Mouse (Mus musculus) midbrain, embryonic 11.5 days (tissue): ENCODE results near the gene Gm3573. TPM values are rescaled to one million over a fixed set of nuclear protein-coding genes. Genes with fewer than 3 reads are reported as not detected.
"Not testable (repeated sequence)": the region's sequence is repeated elsewhere in the genome, so short reads cannot be mapped to it uniquely, and the experiment has no call there.

Experiments
- ATAC-seq: fragments of 200-750 bp; cut with Nextera tagmentation; 2 replicates; pipeline ENCODE4 v1.8.0; 2017; ENCODE audit warnings: moderate TSS enrichment, moderate library complexity; ENCODE audit not compliant: low FRiP score
- DNase-seq: peaks from one replicate; pipeline ENCODE4 v3.0.0; 2015; ENCODE audit warnings: low spot score; ENCODE audit errors: missing footprints
- H3K27ac ChIP-seq: fragments of 300-500 bp; sonication (generic); 2 replicates; pipeline ENCODE4 v1.5.1; 2014; ENCODE audit warnings: low read depth, low read length
- H3K27me3 ChIP-seq: fragments of 300-500 bp; sonication (generic); 2 replicates; pipeline ENCODE4 v1.6.1; 2014; ENCODE audit warnings: mild to moderate bottlenecking, low read length, moderate library complexity, mixed read lengths; ENCODE audit not compliant: control insufficient read depth, insufficient read depth
- H3K36me3 ChIP-seq: fragments of 300-500 bp; sonication (generic); 2 replicates; pipeline ENCODE4 v1.6.1; 2014; ENCODE audit warnings: mild to moderate bottlenecking, low read length, moderate library complexity, mixed read lengths; ENCODE audit not compliant: control insufficient read depth, insufficient read depth
- H3K4me1 ChIP-seq: fragments of 300-500 bp; sonication (generic); 2 replicates; pipeline ENCODE4 v1.6.1; 2014; ENCODE audit warnings: low read length; ENCODE audit not compliant: control insufficient read depth, insufficient read depth
- H3K4me2 ChIP-seq: fragments of 300-500 bp; sonication (generic); 2 replicates; pipeline ENCODE4 v1.6.1; 2014; ENCODE audit warnings: mild to moderate bottlenecking, moderate library complexity
- H3K4me3 ChIP-seq: fragments of 300-500 bp; sonication (generic); 2 replicates; pipeline ENCODE4 v1.5.1; 2014; ENCODE audit warnings: low read depth, low read length
- H3K9ac ChIP-seq: fragments of 300-500 bp; sonication (generic); 2 replicates; pipeline ENCODE4 v1.6.1; 2014; ENCODE audit warnings: low read length
- H3K9me3 ChIP-seq: fragments of 300-500 bp; sonication (generic); 2 replicates; pipeline ENCODE4 v1.6.1; 2016; ENCODE audit warnings: low read length; ENCODE audit not compliant: control insufficient read depth
- WGBS: fragments of 180-500 bp; shearing (Covaris S2); extraction: QIAGEN DNeasy Blood & Tissue Kit; methylation state at CpG from one replicate; pipeline ENCODE4 v1.1.7; 2014; 5-methylcytosine and 5-hydroxymethylcytosine counted together
- polyA plus RNA-seq: library from polyadenylated mRNA; unstranded; fragments of >200 nt; fragmentation: Nextera tagmentation; extraction: Ambion mirVana; gene quantifications from 2 replicates; pipeline ENCODE4 v1.2.1, GENCODE M21; 2014

Gene Gm3573
- not detected in 2 replicates for polyA plus RNA-seq

GRCm38 (mm10) chr14:42190691-42191090 lies at the start of gene Gm3573:
TSS of gene Gm3573 (minus strand) at chr14:42190791.
- not testable (repeated sequence) for H3K27ac ChIP-seq, H3K9me3 ChIP-seq, H3K27me3 ChIP-seq, H3K36me3 ChIP-seq, H3K9ac ChIP-seq, H3K4me1 ChIP-seq, H3K4me3 ChIP-seq, ATAC-seq, H3K4me2 ChIP-seq
- DNase-seq = peak; percentile 4
- WGBS = no CpG with 5 or more reads among the region's 1 CpGs

- ATAC-seq, H3K4me1 ChIP-seq, H3K9me3 ChIP-seq, H3K36me3 ChIP-seq, H3K27me3 ChIP-seq, H3K4me3 ChIP-seq, H3K4me2 ChIP-seq, DNase-seq, H3K9ac ChIP-seq, H3K27ac ChIP-seq: not testable (repeated sequence)
- WGBS = 81% methylated on average over 8 of the region's 10 CpGs
These were observed 26.4 kb upstream of the Gm3573 start for GRCm38 (mm10) chr14:42216766-42217537.

GRCm38 (mm10) chr14:42183936-42184335 lies 6.7 kb downstream of the Gm3573 start:
- not testable (repeated sequence) for ATAC-seq, H3K9me3 ChIP-seq, H3K4me2 ChIP-seq, H3K27me3 ChIP-seq, H3K9ac ChIP-seq, H3K27ac ChIP-seq, H3K4me3 ChIP-seq, H3K4me1 ChIP-seq, H3K36me3 ChIP-seq, DNase-seq
- WGBS = 86% methylated on average over 3 of the region's 3 CpGs

GRCm38 (mm10) chr14:42162522-42162921 lies 28.1 kb downstream of the Gm3573 start, which contains the start of gene Gm17027:
TSS of gene Gm17027 (minus strand) at chr14:42162622.
- H3K4me1 ChIP-seq, H3K36me3 ChIP-seq, H3K27ac ChIP-seq, DNase-seq, H3K27me3 ChIP-seq, H3K4me3 ChIP-seq, H3K9me3 ChIP-seq, H3K4me2 ChIP-seq, ATAC-seq, H3K9ac ChIP-seq: not testable (repeated sequence)
- 79% methylated on average over 2 of the region's 2 CpGs for WGBS

Other genes starting within 250 kb of the Gm3573 start
- gene 1700024B05Rik, start 246.8 kb downstream of the Gm3573 start, polyA plus RNA-seq = not detected in 2 replicates
- gene Gm6401, start 222.9 kb downstream of the Gm3573 start, polyA plus RNA-seq = not detected in 2 replicates
- not detected in 2 replicates for gene Gm3543, start 207.5 kb downstream of the Gm3573 start, polyA plus RNA-seq
- not detected in 2 replicates for gene Gm7951, start 73.4 kb downstream of the Gm3573 start, polyA plus RNA-seq
- gene Gm17027, start 28.2 kb downstream of the Gm3573 start, polyA plus RNA-seq = not detected in 2 replicates
- gene Gm17026, start 69.3 kb upstream of the Gm3573 start, polyA plus RNA-seq = not detected in 2 replicates
- not detected in 2 replicates for gene Gm9611, start 106.6 kb upstream of the Gm3573 start, polyA plus RNA-seq
- not detected in 2 replicates for gene Gm7995, start 119.4 kb upstream of the Gm3573 start, polyA plus RNA-seq
- not detected in 2 replicates for gene Gm8005, start 248.9 kb upstream of the Gm3573 start, polyA plus RNA-seq